Mouse (Mus musculus) macrophage (primary cell): ENCODE results near the gene Efl1. TPM values are rescaled to one million over a fixed set of nuclear protein-coding genes. Genes with fewer than 3 reads are reported as not detected.

ENCODE experiments used
- H3K27ac ChIP-seq: fragments of 350-480 bp; formaldehyde crosslinking; 2 replicates; pipeline ENCODE4 v1.9.0; 2021
- H3K36me3 ChIP-seq: fragments of 350-480 bp; formaldehyde crosslinking; 2 replicates; pipeline ENCODE4 v1.9.0; 2021; ENCODE audit errors: inconsistent target
- H3K4me3 ChIP-seq: fragments of 350-480 bp; formaldehyde crosslinking; 2 replicates; pipeline ENCODE4 v1.9.0; 2021; ENCODE audit errors: inconsistent target
- H3K79me2 ChIP-seq: fragments of 350-480 bp; formaldehyde crosslinking; 2 replicates; pipeline ENCODE4 v1.9.0; 2021; ENCODE audit errors: inconsistent target
- WGBS: methylation state at CpG from one replicate; pipeline ENCODE4 v1.1.7; 2026; ENCODE audit warnings: inconsistent platforms; ENCODE audit not compliant: missing documents; 5-methylcytosine and 5-hydroxymethylcytosine counted together
- polyA plus RNA-seq: library from polyadenylated mRNA; stranded (reverse); fragments of 250-400 nt; gene quantifications from 3 replicates; pipeline ENCODE4 v1.2.4, GENCODE M21; 2018; ENCODE audit warnings: inconsistent platforms
- total RNA-seq, 78 experiments: library from RNA; depleted of rRNA; stranded (reverse); fragments of 250-400 nt; gene quantifications; 1 replicate in 9 of 78; 2 replicates in 24 of 78; 3 replicates in 43 of 78; 4 replicates in 2 of 78; pipeline ENCODE4 v1.2.4; 2018; ENCODE audit warnings: inconsistent platforms in 56 of 78

The Efl1 gene
- 10 to 100 TPM; 31.8 to 94.9 (median 67.4) TPM for total RNA-seq (2018; cell fraction: chromatin; rRNA removed)
- total RNA-seq (2018; cell fraction: cytosol; rRNA removed) = 10 to 100 TPM in 24 of 26 experiments, 1 to 10 TPM in 2; 9.2 to 13.8 (median 12.0) TPM
- total RNA-seq (2018; cell fraction: nucleus; rRNA removed) = 10 to 100 TPM; 16.8 to 53.1 (median 31.3) TPM
- polyA plus RNA-seq = 9.8 to 13.8 TPM (median 12.2 TPM) in 3 replicates

- Histone ChIP-seq H3K79me2 (peaks cover 19% of the 10 kb centered on the region), H3K4me3 (peak within 1 kb of the TSS; percentile 82), H3K27ac (peak within 1 kb of the TSS; percentile 22; the same call in 1 of the 2 replicates), H3K36me3 (0 out of 2 replicates have a peak, but pooled peaks cover 8% of the 10 kb centered on the region)
- under 1% methylated on average over 43 of the region's 46 CpGs for WGBS
These were observed at the start of gene Efl1, which contains the start of gene Saxo2 for GRCm38 (mm10) chr7:82648353-82649080. TSS of gene Efl1 (plus strand) at chr7:82648614. TSS of gene Saxo2 (minus strand) at chr7:82648528.

GRCm38 (mm10) chr7:82602008-82602407, 46.4 kb upstream of the Efl1 start:
- H3K36me3 ChIP-seq = no peaks in the 10 kb centered on the region
- no peaks in the 10 kb centered on the region for H3K79me2 ChIP-seq
- WGBS = 0% methylated on average over 4 of the region's 4 CpGs
- H3K27ac ChIP-seq = no peak overlapping the region
- no peak overlapping the region for H3K4me3 ChIP-seq

GRCm38 (mm10) chr7:82605425-82605824, 43.0 kb upstream of the Efl1 start:
- no peaks in the 10 kb centered on the region for H3K36me3 ChIP-seq
- H3K27ac ChIP-seq = no peak overlapping the region
- H3K79me2 ChIP-seq = no peaks in the 10 kb centered on the region
- no peak overlapping the region for H3K4me3 ChIP-seq
- WGBS = 94% methylated on average over 6 of the region's 6 CpGs

GRCm38 (mm10) chr7:82609629-82610028, 38.8 kb upstream of the Efl1 start:
- Histone ChIP-seq H3K79me2 (no peaks in the 10 kb centered on the region), H3K4me3 (no peak overlapping the region), H3K27ac (no peak overlapping the region), H3K36me3 (no peaks in the 10 kb centered on the region)
- 63% methylated on average over 3 of the region's 3 CpGs for WGBS

GRCm38 (mm10) chr7:82625342-82625741, 23.1 kb upstream of the Efl1 start:
- Histone ChIP-seq H3K27ac (no peak overlapping the region), H3K4me3 (no peak overlapping the region), H3K79me2 (no peaks in the 10 kb centered on the region), H3K36me3 (no peaks in the 10 kb centered on the region)
- 16% methylated on average over 7 of the region's 7 CpGs for WGBS

GRCm38 (mm10) chr7:82647183-82647582, 1.2 kb upstream of the Efl1 start:
- H3K36me3 ChIP-seq = 0 out of 2 replicates have a peak, but pooled peaks cover 7% of the 10 kb centered on the region
- WGBS = 96% methylated on average over 3 of the region's 3 CpGs
- H3K79me2 ChIP-seq = peaks cover 19% of the 10 kb centered on the region
- H3K4me3 ChIP-seq = no peak overlapping the region
- H3K27ac ChIP-seq = no peak overlapping the region

- H3K27ac ChIP-seq = no peak overlapping the region
These were observed 505 bp upstream of the Efl1 start for GRCm38 (mm10) chr7:82647909-82648308.

GRCm38 (mm10) chr7:82649081-82649445, 649 bp downstream of the Efl1 start:
- 17% methylated on average over 6 of the region's 6 CpGs for WGBS
- H3K27ac ChIP-seq = no peak overlapping the region
- H3K79me2 ChIP-seq = peaks cover 19% of the 10 kb centered on the region
- peak overlapping the region; percentile 82 for H3K4me3 ChIP-seq
- 0 out of 2 replicates have a peak, but pooled peaks cover 8% of the 10 kb centered on the region for H3K36me3 ChIP-seq

More at GRCm38 (mm10) chr7:82647909-82648308, 505 bp upstream of the Efl1 start:
- 0 out of 2 replicates have a peak, but pooled peaks cover 8% of the 10 kb centered on the region for H3K36me3 ChIP-seq
- WGBS = 43% methylated on average over 3 of the region's 4 CpGs
- H3K4me3 ChIP-seq = peak overlapping the region; percentile 82
- H3K79me2 ChIP-seq = peaks cover 19% of the 10 kb centered on the region

GRCm38 (mm10) chr7:82664604-82665003, 16.2 kb downstream of the Efl1 start:
- Histone ChIP-seq H3K27ac (no peak overlapping the region), H3K36me3 (peaks cover 29% of the 10 kb centered on the region), H3K79me2 (no peaks in the 10 kb centered on the region), H3K4me3 (no peak overlapping the region)
- whole genome bisulfite sequencing = 78% methylated on average over 3 of the region's 3 CpGs

- H3K79me2 ChIP-seq = no peaks in the 10 kb centered on the region
- H3K36me3 ChIP-seq = peaks cover 43% of the 10 kb centered on the region
- WGBS = 63% methylated on average over 3 of the region's 5 CpGs
- H3K27ac ChIP-seq = no peak overlapping the region
- no peak overlapping the region for H3K4me3 ChIP-seq
These were observed 27.6 kb downstream of the Efl1 start for GRCm38 (mm10) chr7:82676001-82676400.

- Histone ChIP-seq H3K79me2 (no peaks in the 10 kb centered on the region), H3K36me3 (peaks cover 38% of the 10 kb centered on the region), H3K4me3 (no peak overlapping the region), H3K27ac (no peak overlapping the region)
- 92% methylated on average over 6 of the region's 6 CpGs for WGBS
These were observed 28.4 kb downstream of the Efl1 start for GRCm38 (mm10) chr7:82676834-82677233.

- no peak overlapping the region for H3K27ac ChIP-seq
- 95% methylated on average over 5 of the region's 5 CpGs for WGBS
- no peaks in the 10 kb centered on the region for H3K79me2 ChIP-seq
- H3K36me3 ChIP-seq = peaks cover 32% of the 10 kb centered on the region
- no peak overlapping the region for H3K4me3 ChIP-seq
These were observed 31.5 kb downstream of the Efl1 start for GRCm38 (mm10) chr7:82679901-82680300.

GRCm38 (mm10) chr7:82688736-82689135, 40.3 kb downstream of the Efl1 start:
- Histone ChIP-seq H3K4me3 (no peak overlapping the region), H3K79me2 (no peaks in the 10 kb centered on the region), H3K36me3 (peaks cover 24% of the 10 kb centered on the region), H3K27ac (no peak overlapping the region)
- WGBS = 7% methylated on average over 3 of the region's 3 CpGs

- Histone ChIP-seq H3K4me3 (no peak overlapping the region), H3K79me2 (no peaks in the 10 kb centered on the region), H3K36me3 (peaks cover 22% of the 10 kb centered on the region), H3K27ac (peak overlapping the region; percentile 43)
- 10% methylated on average over 6 of the region's 6 CpGs for WGBS
These were observed 42.8 kb downstream of the Efl1 start for GRCm38 (mm10) chr7:82691021-82691738.

- Histone ChIP-seq H3K36me3 (peaks cover 53% of the 10 kb centered on the region), H3K4me3 (no peak overlapping the region), H3K27ac (no peak overlapping the region), H3K79me2 (no peaks in the 10 kb centered on the region)
- WGBS = 93% methylated on average over 8 of the region's 8 CpGs
These were observed 49.3 kb downstream of the Efl1 start for GRCm38 (mm10) chr7:82697668-82698067.
